Mouse (Mus musculus): ENCODE results near the gene Pdia6. TPM values are rescaled to one million over a fixed set of nuclear protein-coding genes. Genes with fewer than 3 reads are reported as not detected.

Pdia6 gene
- polyA plus RNA-seq, 1 experiment from 2014 or later, result 234 TPM

DNA sequence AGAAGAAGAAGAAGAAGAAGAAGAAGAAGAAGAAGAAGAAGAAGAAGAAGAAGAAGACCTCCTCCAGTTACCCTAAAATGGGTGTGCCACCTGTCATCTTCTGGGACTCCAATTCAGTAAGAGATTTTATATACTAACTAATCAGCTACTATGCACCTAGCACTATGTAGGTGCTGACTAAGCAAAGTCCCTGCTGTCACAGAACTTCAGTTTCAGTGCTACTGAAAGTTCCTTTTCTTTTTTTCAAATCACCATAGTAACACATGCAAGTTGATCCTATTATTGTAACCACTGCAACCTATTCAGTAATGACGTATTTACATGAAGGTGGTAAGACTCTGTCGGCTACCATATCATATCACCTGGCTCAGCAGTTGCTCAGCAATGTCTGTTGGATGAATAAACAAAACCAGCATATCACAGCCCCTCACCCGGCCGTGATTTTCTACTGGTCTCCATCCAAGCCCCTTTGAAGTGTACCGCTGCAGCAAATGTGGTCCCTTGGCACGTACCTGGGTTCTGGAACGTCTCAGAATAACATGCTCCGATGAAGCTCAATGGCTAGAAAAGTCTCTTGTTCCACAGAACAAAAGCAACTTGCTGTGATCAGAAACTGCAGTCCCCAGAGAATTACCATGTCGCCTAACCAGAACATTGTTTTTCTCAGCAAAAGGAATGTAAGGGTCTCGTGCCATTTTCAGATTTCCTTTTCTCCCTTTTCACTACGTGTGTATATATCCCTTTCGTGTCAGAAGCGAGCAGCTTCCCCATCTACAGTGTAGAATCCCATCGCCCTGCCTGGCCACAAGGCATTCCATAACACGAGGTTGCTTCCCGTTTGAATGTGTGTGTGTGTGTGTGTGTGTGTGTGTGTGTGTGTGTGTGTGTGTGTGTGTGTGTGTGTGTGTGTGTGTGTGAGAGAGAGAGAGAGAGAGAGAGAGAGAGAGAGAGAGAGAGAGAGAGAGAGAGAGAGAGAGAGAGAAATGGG is 44.8 kb downstream of the Pdia6 start:
- ATAC-seq (ENCODE audit: low read depth), result no peak
- H3K27ac ChIP-seq (ENCODE audit: low read length), result no peak overlapping the region
- H3K9ac ChIP-seq (ENCODE audit: low read depth, low read length), result no peak overlapping the region
- no peak overlapping the region for H3K4me2 ChIP-seq (ENCODE audit: low read depth, low read length)
- no peak overlapping the region for H3K4me3 ChIP-seq (ENCODE audit: low read depth, low read length)
- no peaks in the 10 kb centered on the region for H3K27me3 ChIP-seq (ENCODE audit: control insufficient read depth, insufficient read depth, low read depth, low read length)
- WGBS (ENCODE audit: insufficient replicate concordance), result 55% methylated on average over 16 of the region's 16 CpGs
- no peaks in the 10 kb centered on the region for H3K4me1 ChIP-seq (ENCODE audit: control insufficient read depth, low read depth, low read length)
- no peaks in the 10 kb centered on the region for H3K36me3 ChIP-seq (ENCODE audit: control insufficient read depth, insufficient read depth)
- H3K9me3 ChIP-seq (replicated peaks; ENCODE audit: control insufficient read depth, low read length), result no peaks in the 10 kb centered on the region

DNA sequence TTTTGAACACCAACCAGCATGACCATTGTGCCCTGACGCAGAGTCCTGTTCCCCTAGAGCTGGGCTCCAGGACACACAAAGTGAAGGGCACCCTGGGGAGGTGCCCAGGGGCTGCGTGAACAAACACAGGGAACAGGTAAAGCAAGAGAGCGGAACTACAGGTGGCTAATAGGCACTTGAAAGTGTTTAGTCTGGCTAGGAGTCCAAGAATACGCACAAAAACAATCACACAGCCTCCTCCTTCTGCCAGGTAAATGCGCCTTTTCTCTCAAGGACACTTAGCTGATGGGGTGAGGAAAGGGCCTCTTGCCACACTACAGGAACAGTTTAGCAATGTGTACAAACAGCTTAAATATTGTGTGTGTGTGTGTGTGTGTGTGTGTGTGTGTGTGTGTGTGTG is 49.8 kb downstream of the Pdia6 start:
- Histone ChIP-seq H3K4me3 (ENCODE audit: low read depth, low read length) (no peak overlapping the region), H3K27me3 (ENCODE audit: control insufficient read depth, insufficient read depth, low read depth, low read length) (no peaks in the 10 kb centered on the region; the same call in 1 of the 2 replicates), H3K4me2 (ENCODE audit: low read depth, low read length) (no peak overlapping the region), H3K27ac (ENCODE audit: low read length) (no peak overlapping the region), H3K9ac (ENCODE audit: low read depth, low read length) (no peak overlapping the region), H3K36me3 (ENCODE audit: control insufficient read depth, insufficient read depth) (no peaks in the 10 kb centered on the region), H3K9me3 (replicated peaks; ENCODE audit: control insufficient read depth, low read length) (no peaks in the 10 kb centered on the region), H3K4me1 (ENCODE audit: control insufficient read depth, low read depth, low read length) (no peaks in the 10 kb centered on the region)
- ATAC-seq (ENCODE audit: low read depth), result no peak
- WGBS (ENCODE audit: insufficient replicate concordance), result 66% methylated on average over 5 of the region's 5 CpGs

DNA sequence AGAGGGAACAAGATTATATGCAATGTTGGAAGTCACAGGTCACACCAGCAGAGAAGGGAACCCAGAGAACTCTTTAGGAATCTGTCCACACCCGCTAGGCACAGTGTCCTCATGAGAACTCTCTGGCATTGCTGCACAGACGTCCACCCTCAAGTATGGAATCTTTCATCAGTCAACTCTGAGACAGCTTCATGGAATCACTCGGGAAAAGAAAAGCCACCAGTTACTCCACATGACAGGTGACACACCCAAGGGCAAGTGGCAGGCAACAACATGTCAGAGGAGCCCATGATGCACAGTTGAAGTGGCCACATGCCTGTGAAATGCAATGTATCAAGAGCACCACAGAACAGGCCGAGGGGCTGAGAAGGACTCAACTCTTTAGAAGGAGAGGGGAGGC is 51.6 kb downstream of the Pdia6 start:
- no peak for ATAC-seq (ENCODE audit: low read depth)
- H3K9me3 ChIP-seq (replicated peaks; ENCODE audit: control insufficient read depth, low read length), result no peaks in the 10 kb centered on the region
- no peak overlapping the region for H3K4me2 ChIP-seq (ENCODE audit: low read depth, low read length)
- no peaks in the 10 kb centered on the region for H3K4me1 ChIP-seq (ENCODE audit: control insufficient read depth, low read depth, low read length)
- no peak overlapping the region for H3K27ac ChIP-seq (ENCODE audit: low read length)
- no peaks in the 10 kb centered on the region for H3K36me3 ChIP-seq (ENCODE audit: control insufficient read depth, insufficient read depth)
- WGBS (ENCODE audit: insufficient replicate concordance), result 52% methylated on average over 4 of the region's 4 CpGs
- no peak overlapping the region for H3K4me3 ChIP-seq (ENCODE audit: low read depth, low read length)
- H3K27me3 ChIP-seq (ENCODE audit: control insufficient read depth, insufficient read depth, low read depth, low read length), result no peaks in the 10 kb centered on the region; the same call in 1 of the 2 replicates
- no peak overlapping the region for H3K9ac ChIP-seq (ENCODE audit: low read depth, low read length)

DNA sequence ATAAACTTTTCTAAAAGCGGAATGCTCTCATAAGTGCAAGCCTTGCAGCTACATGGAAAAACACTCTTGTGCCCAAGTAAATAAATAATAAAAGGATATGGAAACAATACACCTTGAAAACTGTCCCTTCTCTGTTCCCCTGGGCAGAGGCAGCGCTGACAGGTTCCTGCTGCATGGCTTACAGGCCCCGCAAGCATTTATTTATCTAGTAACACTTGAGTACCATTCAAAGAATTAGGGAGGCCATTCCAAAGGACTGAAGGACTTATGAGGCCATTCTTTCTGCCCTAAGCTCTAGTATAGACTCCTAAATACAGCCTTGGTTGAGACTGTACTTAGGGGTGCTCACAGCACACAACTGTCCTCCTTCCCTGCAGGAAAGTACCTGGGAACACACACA is 52.1 kb downstream of the Pdia6 start:
- H3K9ac ChIP-seq (ENCODE audit: low read depth, low read length), result no peak overlapping the region
- no peak overlapping the region for H3K4me3 ChIP-seq (ENCODE audit: low read depth, low read length)
- no peaks in the 10 kb centered on the region for H3K9me3 ChIP-seq (replicated peaks; ENCODE audit: control insufficient read depth, low read length)
- H3K27me3 ChIP-seq (ENCODE audit: control insufficient read depth, insufficient read depth, low read depth, low read length), result peaks cover 5% of the 10 kb centered on the region
- no peak overlapping the region for H3K4me2 ChIP-seq (ENCODE audit: low read depth, low read length)
- H3K36me3 ChIP-seq (ENCODE audit: control insufficient read depth, insufficient read depth), result no peaks in the 10 kb centered on the region
- 68% methylated on average over 3 of the region's 3 CpGs for WGBS (ENCODE audit: insufficient replicate concordance)
- ATAC-seq (ENCODE audit: low read depth), result no peak
- no peaks in the 10 kb centered on the region for H3K4me1 ChIP-seq (ENCODE audit: control insufficient read depth, low read depth, low read length)
- H3K27ac ChIP-seq (ENCODE audit: low read length), result no peak overlapping the region

DNA sequence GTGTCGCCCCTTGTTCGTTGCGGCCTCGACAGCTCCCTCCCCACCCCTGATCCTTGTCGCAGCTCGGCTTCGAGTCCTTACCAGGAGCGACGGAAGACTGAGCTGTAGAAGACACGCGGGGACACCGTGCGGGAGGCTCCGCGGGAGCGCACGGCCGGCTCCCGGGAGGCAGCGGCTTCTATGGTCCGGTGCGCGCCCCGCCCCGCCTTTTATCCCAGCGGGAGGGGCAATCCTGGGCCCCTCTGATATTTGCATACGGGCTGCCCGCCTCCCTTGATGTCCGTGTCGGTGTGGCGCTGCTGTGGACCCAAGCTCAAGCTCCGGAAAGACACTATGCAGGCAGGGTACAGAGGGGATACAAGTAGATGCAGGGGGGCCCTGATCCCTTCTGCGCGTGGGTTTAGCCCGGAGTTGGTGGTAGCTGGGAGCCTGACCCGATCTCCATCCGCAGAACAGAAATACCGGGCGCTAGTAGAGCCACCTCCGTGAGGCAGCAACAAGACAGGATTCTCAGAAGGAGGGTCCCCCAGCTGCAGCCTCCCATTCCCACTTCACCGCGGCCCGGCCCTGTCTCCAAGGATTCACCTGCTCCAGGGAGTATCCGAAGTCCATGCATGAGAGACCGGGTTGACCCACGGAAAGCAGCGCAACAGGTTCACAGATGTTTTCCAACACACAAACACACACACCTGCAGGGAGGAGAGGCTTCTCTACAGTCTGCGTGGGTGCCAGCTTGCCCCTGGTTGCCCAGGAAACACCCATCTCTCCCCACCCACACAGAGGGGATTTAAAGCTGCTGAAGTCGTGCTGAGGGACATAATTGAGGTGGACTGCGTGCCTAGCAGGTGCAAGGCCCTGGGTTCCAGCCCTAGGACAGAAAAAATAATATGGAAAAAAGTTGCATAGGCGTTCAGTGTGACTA is 58.5 kb downstream of the Pdia6 start:
- Histone ChIP-seq H3K4me1 (ENCODE audit: control insufficient read depth, low read depth, low read length) (no peaks in the 10 kb centered on the region), H3K9ac (ENCODE audit: low read depth, low read length) (0 out of 2 replicates have a peak overlapping the region, but pooled peaks have one; percentile 15), H3K36me3 (ENCODE audit: control insufficient read depth, insufficient read depth) (no peaks in the 10 kb centered on the region), H3K27me3 (ENCODE audit: control insufficient read depth, insufficient read depth, low read depth, low read length) (peaks cover 29% of the 10 kb centered on the region), H3K27ac (ENCODE audit: low read length) (no peak overlapping the region), H3K4me2 (ENCODE audit: low read depth, low read length) (peak overlapping the region; percentile 55), H3K9me3 (replicated peaks; ENCODE audit: control insufficient read depth, low read length) (no peaks in the 10 kb centered on the region), H3K4me3 (ENCODE audit: low read depth, low read length) (peak overlapping the region; percentile 45)
- ATAC-seq (ENCODE audit: low read depth), result no peak
- 4% methylated on average over 51 of the region's 51 CpGs for WGBS (ENCODE audit: insufficient replicate concordance)

DNA sequence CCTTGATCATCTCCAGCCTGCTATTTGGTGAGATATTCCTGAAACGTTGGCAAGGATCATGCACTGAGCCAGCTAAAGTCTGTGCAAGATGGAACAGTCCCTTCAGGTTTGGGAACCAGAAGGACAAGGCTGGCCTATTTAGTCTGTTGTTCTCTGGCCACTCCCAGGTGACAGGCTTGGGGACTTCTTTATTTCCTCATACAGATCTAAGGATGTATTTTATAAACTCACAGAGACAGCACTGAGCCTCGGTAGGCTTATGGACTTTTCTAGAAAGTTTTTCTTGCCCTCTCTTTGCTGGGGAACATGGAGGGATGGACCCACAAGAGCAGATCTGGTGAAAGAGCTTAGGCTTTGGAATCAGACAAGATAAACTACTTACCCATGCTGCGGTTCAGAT is 62.9 kb downstream of the Pdia6 start, which contains the start of gene Atp6v1c2:
Gene Atp6v1c2, minus strand, starts transcription at position 101 of the 400 bp plus-strand sequence.
- WGBS (ENCODE audit: insufficient replicate concordance), result 49% methylated on average over 3 of the region's 3 CpGs
- Histone ChIP-seq H3K27me3 (ENCODE audit: control insufficient read depth, insufficient read depth, low read depth, low read length) (peaks cover 16% of the 10 kb centered on the region), H3K27ac (ENCODE audit: low read length) (no peak within 1 kb of the TSS), H3K9me3 (replicated peaks; ENCODE audit: control insufficient read depth, low read length) (no peaks in the 10 kb centered on the region), H3K4me3 (ENCODE audit: low read depth, low read length) (no peak within 1 kb of the TSS), H3K9ac (ENCODE audit: low read depth, low read length) (no peak within 1 kb of the TSS), H3K4me2 (ENCODE audit: low read depth, low read length) (no peak within 1 kb of the TSS), H3K4me1 (ENCODE audit: control insufficient read depth, low read depth, low read length) (no peaks in the 10 kb centered on the region), H3K36me3 (ENCODE audit: control insufficient read depth, insufficient read depth) (no peaks in the 10 kb centered on the region)
- no peak for ATAC-seq (ENCODE audit: low read depth)

DNA sequence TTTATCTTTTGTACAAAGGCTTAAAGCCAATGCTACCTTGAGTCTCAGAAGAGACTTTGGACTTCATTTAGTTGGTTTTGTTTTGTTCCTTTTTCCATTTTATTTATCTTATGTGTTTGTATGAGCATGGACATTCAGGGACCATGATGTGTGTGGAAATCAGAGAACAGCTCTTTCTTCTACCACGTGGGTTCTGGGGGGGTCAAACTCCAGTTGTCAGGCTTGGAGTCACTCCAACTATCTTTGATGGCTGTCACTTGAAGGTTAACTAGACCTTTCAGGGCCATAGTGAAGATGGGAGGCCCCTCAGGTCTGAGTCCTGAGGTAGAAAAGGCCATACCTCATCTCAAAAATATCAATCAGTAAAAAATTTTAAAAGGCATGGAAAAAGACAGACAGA is 67.1 kb downstream of the Pdia6 start:
- Histone ChIP-seq H3K27me3 (ENCODE audit: control insufficient read depth, insufficient read depth, low read depth, low read length) (no peaks in the 10 kb centered on the region), H3K4me1 (ENCODE audit: control insufficient read depth, low read depth, low read length) (no peaks in the 10 kb centered on the region), H3K36me3 (ENCODE audit: control insufficient read depth, insufficient read depth) (no peaks in the 10 kb centered on the region), H3K27ac (ENCODE audit: low read length) (no peak overlapping the region), H3K4me2 (ENCODE audit: low read depth, low read length) (no peak overlapping the region), H3K9me3 (replicated peaks; ENCODE audit: control insufficient read depth, low read length) (no peaks in the 10 kb centered on the region), H3K4me3 (ENCODE audit: low read depth, low read length) (no peak overlapping the region), H3K9ac (ENCODE audit: low read depth, low read length) (no peak overlapping the region)
- 0 out of 2 replicates have a peak, but pooled peaks have one; percentile 37 for ATAC-seq (ENCODE audit: low read depth)
- 13% methylated on average over 1 of the region's 1 CpGs for WGBS (ENCODE audit: insufficient replicate concordance)
